Mouse (Mus musculus): ENCODE data around the gene Nup93. TPM values are rescaled to one million over a fixed set of nuclear protein-coding genes. Genes with fewer than 3 reads are reported as not detected.

Gene Nup93
- total and polyA plus RNA-seq, 3 experiments: 46.0 to 99.6 (median 88.3) TPM

DNA sequence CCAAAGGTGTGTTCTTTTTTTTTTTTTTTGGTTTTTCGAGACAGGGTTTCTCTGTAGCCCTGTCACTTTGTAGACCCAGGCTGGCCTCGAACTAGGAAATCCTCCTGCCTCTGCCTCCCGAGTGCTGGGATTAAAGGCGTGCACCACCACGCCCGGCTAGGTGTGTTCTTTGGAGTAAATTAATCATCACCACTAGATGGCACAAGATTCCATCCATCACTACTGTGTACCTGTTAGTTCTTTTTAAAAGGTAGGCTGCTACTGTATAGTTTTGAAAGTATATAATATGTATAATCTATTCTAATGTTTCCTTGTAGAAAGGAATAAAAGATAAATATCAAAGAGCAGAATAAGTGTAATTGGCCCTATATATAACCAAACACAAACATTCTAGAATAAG lies 63.9 kb downstream of the Nup93 start:
- Histone ChIP-seq H3K36me3 (replicated peaks in 1 of 2; ENCODE audit: control insufficient read depth in 1 of 2, insufficient read depth in 1 of 2, low read length in 1 of 2) (peaks cover 4 to 29% of the 10 kb centered on the region in 2 experiments), H3K4me3 (replicated peaks in 1 of 3; ENCODE audit: low read depth in 2 of 3, low read length in 2 of 3, poor library complexity in 1 of 3) (no peak overlapping the region), H3K4me2 (ENCODE audit: insufficient read depth, low read depth, poor library complexity, severe bottlenecking) (no peak overlapping the region), H3K4me1 (ENCODE audit: control insufficient read depth in 1 of 2, insufficient read depth in 2 of 2) (peaks cover 0 to 8% of the 10 kb centered on the region in 2 experiments; a peak in 2 of 4 replicates), H3K27me3 (replicated peaks) (no peaks in the 10 kb centered on the region), H3K9ac (ENCODE audit: insufficient read depth, low read depth) (no peak overlapping the region), H3K27ac (ENCODE audit: insufficient read depth, low read depth) (no peak overlapping the region), H3K9me3 (replicated peaks; ENCODE audit: low read length) (no peaks in the 10 kb centered on the region), H3K79me2 (replicated peaks; ENCODE audit: control insufficient read depth, extremely low read depth, insufficient read depth, poor library complexity, severe bottlenecking) (0 out of 2 replicates have a peak, but pooled peaks cover 5% of the 10 kb centered on the region)
- dilution Hi-C loops (cut with MboI; ENCODE audit: extremely low pct_ligation_motif_present, extremely low pct_unique_long_range_greater_than_20kb, low sequenced_read_pairs): no loop called here
- TF ChIP-seq RAD21 (IDR thresholded peaks at IDR 0.05; ENCODE audit: low read depth, low read length) (peak; percentile 16), ZKSCAN1 (IDR thresholded peaks at IDR 0.05; ENCODE audit: borderline replicate concordance, low read depth, low read length) (no peak), CTCF (conservative IDR thresholded peaks at IDR 0.05 in 1 of 2, IDR thresholded peaks at IDR 0.05 in 1 of 2; ENCODE audit: low read depth in 2 of 2, low read length in 2 of 2) (peak in 1 of 2 experiments; percentile 40; a peak in 2 of 4 replicates)
- in situ Hi-C loops (cut with MboI; ENCODE audit: low pct_ligation_motif_present, low pct_unique_long_range_greater_than_20kb, low sequenced_read_pairs): no loop called here
- no peak for DNase-seq (ENCODE audit: extremely low read depth)

DNA sequence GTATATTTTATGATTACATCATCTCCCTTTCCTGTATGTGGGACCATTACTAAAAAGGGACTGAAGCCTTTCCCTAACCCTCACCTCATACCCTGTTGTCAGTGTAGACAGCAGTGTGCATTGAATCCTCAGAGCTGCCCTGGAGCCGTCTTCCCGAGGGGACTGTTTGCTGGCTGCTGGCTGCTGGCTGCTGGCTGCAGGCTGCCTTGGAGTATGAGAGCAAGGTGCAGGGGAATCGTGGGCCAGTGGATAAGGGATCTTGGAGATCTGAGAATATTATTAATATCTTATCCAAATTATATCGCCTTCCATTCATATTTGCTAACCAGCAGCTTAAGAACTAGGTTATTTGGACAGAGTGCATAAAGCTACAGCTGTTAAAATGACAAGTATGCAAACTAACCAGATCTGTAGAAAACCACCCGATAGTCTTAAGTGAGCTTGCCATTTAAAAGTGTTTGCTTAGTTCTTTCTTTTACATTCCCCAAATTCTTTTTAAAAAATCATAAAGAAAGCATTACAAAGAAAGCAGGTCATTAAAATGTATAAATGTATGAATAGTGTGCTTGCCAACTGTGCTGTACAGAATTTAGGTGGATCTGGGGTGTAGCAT lies 65.7 kb downstream of the Nup93 start:
- Histone ChIP-seq H3K27ac (ENCODE audit: insufficient read depth, low read depth) (no peak overlapping the region), H3K9me3 (replicated peaks; ENCODE audit: low read length) (no peaks in the 10 kb centered on the region), H3K79me2 (replicated peaks; ENCODE audit: control insufficient read depth, extremely low read depth, insufficient read depth, poor library complexity, severe bottlenecking) (0 out of 2 replicates have a peak, but pooled peaks cover 5% of the 10 kb centered on the region), H3K36me3 (replicated peaks in 1 of 2; ENCODE audit: control insufficient read depth in 1 of 2, insufficient read depth in 1 of 2, low read length in 1 of 2) (peaks cover 4 to 28% of the 10 kb centered on the region in 2 experiments), H3K4me2 (ENCODE audit: insufficient read depth, low read depth, poor library complexity, severe bottlenecking) (no peak overlapping the region), H3K4me3 (replicated peaks in 1 of 3; ENCODE audit: low read depth in 2 of 3, low read length in 2 of 3, poor library complexity in 1 of 3) (no peak overlapping the region), H3K9ac (ENCODE audit: insufficient read depth, low read depth) (no peak overlapping the region), H3K27me3 (replicated peaks) (no peaks in the 10 kb centered on the region), H3K4me1 (ENCODE audit: control insufficient read depth in 1 of 2, insufficient read depth in 2 of 2) (peaks cover 0 to 13% of the 10 kb centered on the region in 2 experiments; a peak in 2 of 4 replicates)
- TF ChIP-seq MAZ (IDR thresholded peaks at IDR 0.05; ENCODE audit: low read depth, low read length) (no peak), USF1 (IDR thresholded peaks at IDR 0.05; ENCODE audit: low read depth, low read length) (no peak), CHD1 (IDR thresholded peaks at IDR 0.05; ENCODE audit: low read depth, low read length) (no peak), POLR2AphosphoS2 (IDR thresholded peaks at IDR 0.05; ENCODE audit: low read depth, low read length) (no peak), MAFK (IDR thresholded peaks at IDR 0.05; ENCODE audit: insufficient replicate concordance, low read length) (no peak), TBP (conservative IDR thresholded peaks at IDR 0.05; ENCODE audit: low read depth, low read length) (no peak), PAX5 (IDR thresholded peaks at IDR 0.05; ENCODE audit: low read length) (no peak)
- dilution Hi-C loops (cut with MboI; ENCODE audit: extremely low pct_ligation_motif_present, extremely low pct_unique_long_range_greater_than_20kb, low sequenced_read_pairs): no loop called here
- in situ Hi-C loops (cut with MboI; ENCODE audit: low pct_ligation_motif_present, low pct_unique_long_range_greater_than_20kb, low sequenced_read_pairs): no loop called here
- DNase-seq (ENCODE audit: extremely low read depth): no peak

DNA sequence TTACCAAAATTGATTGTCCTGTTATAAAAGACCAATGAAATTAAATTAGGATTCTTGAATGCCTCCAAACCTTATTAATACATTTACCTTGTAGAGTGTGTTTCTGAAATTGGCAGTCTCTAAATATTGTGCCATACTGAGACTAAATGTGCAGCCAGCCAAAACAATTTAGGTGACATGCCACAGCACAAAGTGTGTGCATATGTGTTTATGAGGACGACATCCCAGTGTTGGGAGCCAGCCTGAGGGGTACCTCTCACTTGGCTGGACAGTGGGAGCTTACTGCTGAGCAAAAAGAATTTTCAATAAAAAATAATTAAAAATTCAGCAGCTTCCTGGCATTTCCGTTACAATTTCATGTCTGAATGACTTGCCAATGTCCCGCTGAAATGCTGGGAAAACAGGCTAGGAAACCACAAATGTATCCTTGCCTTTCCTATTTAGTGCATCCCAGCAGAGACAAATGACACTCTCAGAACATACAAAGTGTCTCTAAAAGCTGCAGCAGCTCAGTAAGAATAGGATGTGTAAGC lies 68.2 kb downstream of the Nup93 start:
- Histone ChIP-seq H3K79me2 (replicated peaks; ENCODE audit: control insufficient read depth, extremely low read depth, insufficient read depth, poor library complexity, severe bottlenecking) (0 out of 2 replicates have a peak, but pooled peaks cover 5% of the 10 kb centered on the region), H3K4me1 (ENCODE audit: control insufficient read depth in 1 of 2, insufficient read depth in 2 of 2) (peaks cover 0 to 13% of the 10 kb centered on the region in 2 experiments; a peak in 2 of 4 replicates), H3K4me2 (ENCODE audit: insufficient read depth, low read depth, poor library complexity, severe bottlenecking) (no peak overlapping the region), H3K9me3 (replicated peaks; ENCODE audit: low read length) (no peaks in the 10 kb centered on the region), H3K36me3 (replicated peaks in 1 of 2; ENCODE audit: control insufficient read depth in 1 of 2, insufficient read depth in 1 of 2, low read length in 1 of 2) (peaks cover 4 to 37% of the 10 kb centered on the region in 2 experiments), H3K4me3 (replicated peaks in 1 of 3; ENCODE audit: low read depth in 2 of 3, low read length in 2 of 3, poor library complexity in 1 of 3) (no peak overlapping the region), H3K9ac (ENCODE audit: insufficient read depth, low read depth) (no peak overlapping the region), H3K27ac (ENCODE audit: insufficient read depth, low read depth) (no peak overlapping the region), H3K27me3 (replicated peaks) (no peaks in the 10 kb centered on the region)
- in situ Hi-C loops (cut with MboI; ENCODE audit: low pct_ligation_motif_present, low pct_unique_long_range_greater_than_20kb, low sequenced_read_pairs) (no loop called here), dilution Hi-C loops (cut with MboI; ENCODE audit: extremely low pct_ligation_motif_present, extremely low pct_unique_long_range_greater_than_20kb, low sequenced_read_pairs) (no loop called here)
- DNase-seq (ENCODE audit: extremely low read depth): no peak
- TF ChIP-seq ZNF384 (IDR thresholded peaks at IDR 0.05; ENCODE audit: low read depth, low read length) (no peak), JUN (IDR thresholded peaks at IDR 0.05; ENCODE audit: insufficient read depth, low read depth, low read length) (no peak)
